Mouse (Mus musculus): ENCODE results near the gene Cln3. TPM values are rescaled to one million over a fixed set of nuclear protein-coding genes. Genes with fewer than 3 reads are reported as not detected.
A peak's percentile ranks its signal among the peaks of the same experiment; 100 is the strongest.

Gene Cln3
- total and polyA plus RNA-seq, 3 experiments: 19.1 to 47.2 (median 20.7) TPM

- TF ChIP-seq ZNF384 (IDR thresholded peaks at IDR 0.05; ENCODE audit: low read depth, low read length) (peak; percentile 97), ELF1 (IDR thresholded peaks at IDR 0.05; ENCODE audit: low read depth, low read length) (peak; percentile 92), HCFC1 (IDR thresholded peaks at IDR 0.05; ENCODE audit: low read depth, low read length) (peak; percentile 99), KAT2A (IDR thresholded peaks at IDR 0.05; ENCODE audit: insufficient replicate concordance, low read length) (peak; percentile 96), MAZ (IDR thresholded peaks at IDR 0.05; ENCODE audit: low read depth, low read length) (0 out of 2 replicates have a peak, but pooled peaks have one; percentile 63), MYC (IDR thresholded peaks at IDR 0.05; ENCODE audit: low read depth, low read length) (no peak), ZMIZ1 (IDR thresholded peaks at IDR 0.05; ENCODE audit: low read depth, low read length) (peak; percentile 87), USF2 (conservative IDR thresholded peaks at IDR 0.05; ENCODE audit: low read depth, low read length) (no peak), JUND (conservative IDR thresholded peaks at IDR 0.05; ENCODE audit: low read depth, low read length) (no peak), TCF12 (IDR thresholded peaks at IDR 0.05; ENCODE audit: low read depth, low read length) (peak; percentile 80), CHD2 (IDR thresholded peaks at IDR 0.05; ENCODE audit: low read length) (no peak), MAFK (IDR thresholded peaks at IDR 0.05; ENCODE audit: insufficient replicate concordance, low read length) (no peak)
Observed at GRCm38 (mm10) chr7:126566094-126566765, 19.4 kb downstream of the Cln3 start, which contains the start of gene Eif3c (continued).

GRCm38 (mm10) chr7:126565693-126566092, 19.9 kb downstream of the Cln3 start:
- Histone ChIP-seq H3K27me3 (replicated peaks) (no peaks in the 10 kb centered on the region), H3K4me1 (ENCODE audit: control insufficient read depth in 1 of 2, insufficient read depth in 2 of 2) (peaks cover 6 to 21% of the 10 kb centered on the region in 2 experiments), H3K36me3 (replicated peaks in 1 of 2; ENCODE audit: control insufficient read depth in 1 of 2, insufficient read depth in 1 of 2, low read length in 1 of 2) (peaks cover 37 to 39% of the 10 kb centered on the region in 2 experiments), H3K9ac (ENCODE audit: insufficient read depth, low read depth) (peak overlapping the region; percentile 95), H3K4me3 (replicated peaks in 1 of 3; ENCODE audit: low read depth in 2 of 3, low read length in 2 of 3, poor library complexity in 1 of 3) (peak overlapping the region; percentile 92 to 99 (median 98)), H3K4me2 (ENCODE audit: insufficient read depth, low read depth, poor library complexity, severe bottlenecking) (no peak overlapping the region), H3K27ac (ENCODE audit: insufficient read depth, low read depth) (peak overlapping the region; percentile 84), H3K79me2 (replicated peaks; ENCODE audit: control insufficient read depth, extremely low read depth, insufficient read depth, poor library complexity, severe bottlenecking) (peaks cover 41% of the 10 kb centered on the region), H3K9me3 (replicated peaks; ENCODE audit: low read length) (no peaks in the 10 kb centered on the region)
- dilution Hi-C loops (cut with MboI; ENCODE audit: extremely low pct_ligation_motif_present, extremely low pct_unique_long_range_greater_than_20kb, low sequenced_read_pairs): no loop called here
- TF ChIP-seq PAX5 (IDR thresholded peaks at IDR 0.05; ENCODE audit: low read length): no peak
- no peak for TF ChIP-seq JUN (IDR thresholded peaks at IDR 0.05; ENCODE audit: insufficient read depth, low read depth, low read length)
- TF ChIP-seq SIN3A (IDR thresholded peaks at IDR 0.05; ENCODE audit: low read length): no peak
- no peak for TF ChIP-seq ETS1 (conservative IDR thresholded peaks at IDR 0.05; ENCODE audit: low read depth, low read length)
- no peak for TF ChIP-seq TCF12 (IDR thresholded peaks at IDR 0.05; ENCODE audit: low read depth, low read length)
- no peak for TF ChIP-seq ZMIZ1 (IDR thresholded peaks at IDR 0.05; ENCODE audit: low read depth, low read length)
- TF ChIP-seq RCOR1 (conservative IDR thresholded peaks at IDR 0.05; ENCODE audit: low read depth, low read length): no peak
- no peak for TF ChIP-seq CHD1 (IDR thresholded peaks at IDR 0.05; ENCODE audit: low read depth, low read length)
- no peak for TF ChIP-seq ZKSCAN1 (IDR thresholded peaks at IDR 0.05; ENCODE audit: borderline replicate concordance, low read depth, low read length)
- no peak for TF ChIP-seq CTCF (conservative IDR thresholded peaks at IDR 0.05 in 1 of 2, IDR thresholded peaks at IDR 0.05 in 1 of 2; ENCODE audit: low read depth in 2 of 2, low read length in 2 of 2)
- TF ChIP-seq MYC (IDR thresholded peaks at IDR 0.05; ENCODE audit: low read depth, low read length): no peak
- TF ChIP-seq POLR2A (IDR thresholded peaks at IDR 0.05; ENCODE audit: low read depth, low read length): no peak
- no peak for TF ChIP-seq HCFC1 (IDR thresholded peaks at IDR 0.05; ENCODE audit: low read depth, low read length)
- TF ChIP-seq BHLHE40 (IDR thresholded peaks at IDR 0.05; ENCODE audit: low read depth, low read length): no peak
- TF ChIP-seq E2F4 (IDR thresholded peaks at IDR 0.05; ENCODE audit: insufficient replicate concordance, low read depth, low read length): no peak
- no peak for TF ChIP-seq MAX (IDR thresholded peaks at IDR 0.05; ENCODE audit: low read length)
- TF ChIP-seq USF1 (IDR thresholded peaks at IDR 0.05; ENCODE audit: low read depth, low read length): no peak
- in situ Hi-C loops (cut with MboI; ENCODE audit: low pct_ligation_motif_present, low pct_unique_long_range_greater_than_20kb, low sequenced_read_pairs): no loop called here
- DNase-seq (ENCODE audit: extremely low read depth): peak; percentile 39
